Mouse (Mus musculus) frontal cortex, postnatal 10 days (tissue): ENCODE results near the gene Cntnap1.
"Not testable (repeated sequence)": the region's sequence is repeated elsewhere in the genome, so short reads cannot be mapped to it uniquely, and the experiment has no call there.

Experiments
- DNase-seq, 2 experiments: peaks; one replicate each; pipeline ENCODE4 v3.0.0; 2022; ENCODE audit warnings: low spot score in 2 of 2, mixed read lengths in 1 of 2

Cntnap1 gene

GRCm38 (mm10) chr11:101170354-101170810 is at the start of gene Cntnap1:
Gene Cntnap1 (plus strand): TSS chr11:101170523.
- no peak for DNase-seq

- DNase-seq = no peak
These were observed 49.7 kb upstream of the Cntnap1 start for GRCm38 (mm10) chr11:101120545-101121188.

- DNase-seq = not testable (repeated sequence)
These were observed 45.8 kb upstream of the Cntnap1 start for GRCm38 (mm10) chr11:101124494-101124893.

GRCm38 (mm10) chr11:101125008-101125407 is 45.3 kb upstream of the Cntnap1 start:
- DNase-seq = not testable (repeated sequence)

- DNase-seq = no peak
These were observed 43.2 kb upstream of the Cntnap1 start for GRCm38 (mm10) chr11:101127075-101127474.

- DNase-seq = no peak
These were observed 41.2 kb upstream of the Cntnap1 start for GRCm38 (mm10) chr11:101128996-101129577.

GRCm38 (mm10) chr11:101130056-101130756 is 40.1 kb upstream of the Cntnap1 start:
- DNase-seq = no peak

GRCm38 (mm10) chr11:101131187-101131586 is 39.1 kb upstream of the Cntnap1 start:
- no peak for DNase-seq

GRCm38 (mm10) chr11:101131701-101132100 is 38.6 kb upstream of the Cntnap1 start:
- DNase-seq = no peak

- DNase-seq = no peak
These were observed 37.3 kb upstream of the Cntnap1 start for GRCm38 (mm10) chr11:101133037-101133436.

- DNase-seq = no peak
These were observed 36.0 kb upstream of the Cntnap1 start for GRCm38 (mm10) chr11:101134217-101134865.

- DNase-seq = no peak
These were observed 33.3 kb upstream of the Cntnap1 start for GRCm38 (mm10) chr11:101137000-101137399.

- no peak for DNase-seq
These were observed 31.7 kb upstream of the Cntnap1 start for GRCm38 (mm10) chr11:101138536-101139181.

- DNase-seq = no peak
These were observed 30.0 kb upstream of the Cntnap1 start for GRCm38 (mm10) chr11:101140164-101140819.

- no peak for DNase-seq
These were observed 29.2 kb upstream of the Cntnap1 start for GRCm38 (mm10) chr11:101141088-101141487.

GRCm38 (mm10) chr11:101142215-101142967 is 27.9 kb upstream of the Cntnap1 start:
- DNase-seq = no peak

- no peak for DNase-seq
These were observed 26.7 kb upstream of the Cntnap1 start for GRCm38 (mm10) chr11:101143338-101144225.

- no peak for DNase-seq
These were observed 23.9 kb upstream of the Cntnap1 start for GRCm38 (mm10) chr11:101146377-101146776.

- DNase-seq = no peak
These were observed 21.6 kb upstream of the Cntnap1 start for GRCm38 (mm10) chr11:101148751-101149150.
